Mouse (Mus musculus): ENCODE measurements around the gene Gpr1.

DNA sequence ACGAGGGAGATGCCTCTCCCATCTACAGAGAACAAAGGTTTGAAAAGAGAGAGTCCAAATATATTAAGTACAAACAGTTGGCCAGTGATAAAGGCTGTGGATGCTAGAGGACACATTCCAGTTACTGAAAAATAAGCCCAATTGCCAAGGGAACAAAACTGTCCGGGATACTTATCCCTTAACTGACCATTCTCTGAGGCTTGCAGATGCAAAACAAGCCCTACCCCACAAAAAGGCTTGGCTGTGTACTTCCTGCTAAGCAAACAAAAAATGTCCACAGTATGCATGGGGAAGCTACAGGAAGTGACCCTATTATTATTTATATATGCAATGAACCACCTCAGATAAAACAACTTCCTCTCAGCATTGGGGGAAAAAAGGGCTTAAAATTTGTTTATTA, 76.4 kb downstream of the Gpr1 start:
- TF ChIP-seq POLR2A (IDR thresholded peaks at IDR 0.05; ENCODE audit: low read depth, low read length) (no peak), CTCF (IDR thresholded peaks at IDR 0.05; ENCODE audit: extremely low read depth, insufficient read depth, insufficient read length, insufficient replicate concordance) (no peak)

All from spleen, adult 2 months (tissue).